Mouse (Mus musculus) erythroblast, embryonic 14.5 days (primary cell): ENCODE data around the gene Rrp1. TPM values are rescaled to one million over a fixed set of nuclear protein-coding genes. Genes with fewer than 3 reads are reported as not detected.
A peak's percentile ranks its signal among the peaks of the same experiment; 100 is the strongest.
"Not testable (repeated sequence)": the region's sequence is repeated elsewhere in the genome, so short reads cannot be mapped to it uniquely, and the experiment has no call there.

ENCODE experiments used
- H3K27me3 ChIP-seq: 2 replicates; pipeline ENCODE4 v1.6.1; 2012; ENCODE audit warnings: inconsistent platforms; ENCODE audit not compliant: control insufficient read depth
- H3K36me3 ChIP-seq: 2 replicates; pipeline ENCODE4 v1.6.1; 2012; ENCODE audit warnings: mild to moderate bottlenecking, inconsistent platforms; ENCODE audit not compliant: control insufficient read depth
- H3K4me1 ChIP-seq: 2 replicates; pipeline ENCODE4 v1.6.1; 2012; ENCODE audit warnings: inconsistent platforms; ENCODE audit not compliant: control insufficient read depth
- H3K4me3 ChIP-seq: replicated peaks from 2 replicates; pipeline ENCODE3; 2012; ENCODE audit warnings: moderate library complexity, mild to moderate bottlenecking, inconsistent platforms
- H3K9me3 ChIP-seq: 2 replicates; pipeline ENCODE4 v1.6.1; 2012; ENCODE audit warnings: low read length, inconsistent platforms, mixed read lengths; ENCODE audit not compliant: control insufficient read depth
- GATA1 ChIP-seq: IDR thresholded peaks from 2 replicates; pipeline ENCODE4 v1.6.1; 2012; ENCODE audit warnings: low read length, inconsistent platforms, mixed read lengths
- TAL1 ChIP-seq: IDR thresholded peaks from 3 replicates; pipeline ENCODE4 v1.6.1; 2012; ENCODE audit warnings: low read length, inconsistent platforms, mixed read lengths
- polyA plus RNA-seq: library from polyadenylated mRNA; stranded (reverse); fragments of >175 nt; gene quantifications from 2 replicates; pipeline ENCODE4 v1.2.3, GENCODE M21; 2012

Gene Rrp1
- polyA plus RNA-seq, 1 experiment: 15.4 TPM

DNA sequence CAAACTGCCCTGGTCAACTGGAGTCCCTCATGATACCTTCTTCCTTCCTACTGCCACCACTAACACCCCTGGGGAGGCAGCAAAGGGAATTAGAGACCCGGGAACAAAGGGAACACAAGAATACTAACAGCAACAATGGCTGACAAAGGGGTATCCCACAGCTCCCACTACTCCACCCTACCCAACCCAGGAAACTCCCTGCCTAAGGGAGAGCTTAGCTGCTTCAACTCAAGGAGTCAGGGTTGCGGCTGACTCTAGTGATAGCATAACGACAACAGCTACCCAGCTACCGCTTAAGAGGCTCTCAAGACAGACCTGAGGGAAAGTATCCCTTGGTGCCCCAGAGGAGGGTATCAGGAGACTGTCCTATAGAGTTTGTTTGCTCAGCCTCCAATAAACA, 45.3 kb downstream of the Rrp1 start:
- TF ChIP-seq GATA1: no peak
- no peak for TF ChIP-seq TAL1
- Histone ChIP-seq H3K27me3 (no peaks in the 10 kb centered on the region), H3K4me3 (no peak overlapping the region), H3K4me1 (peaks cover 76% of the 10 kb centered on the region), H3K36me3 (no peaks in the 10 kb centered on the region; the same call in 1 of the 2 replicates), H3K9me3 (no peaks in the 10 kb centered on the region)

DNA sequence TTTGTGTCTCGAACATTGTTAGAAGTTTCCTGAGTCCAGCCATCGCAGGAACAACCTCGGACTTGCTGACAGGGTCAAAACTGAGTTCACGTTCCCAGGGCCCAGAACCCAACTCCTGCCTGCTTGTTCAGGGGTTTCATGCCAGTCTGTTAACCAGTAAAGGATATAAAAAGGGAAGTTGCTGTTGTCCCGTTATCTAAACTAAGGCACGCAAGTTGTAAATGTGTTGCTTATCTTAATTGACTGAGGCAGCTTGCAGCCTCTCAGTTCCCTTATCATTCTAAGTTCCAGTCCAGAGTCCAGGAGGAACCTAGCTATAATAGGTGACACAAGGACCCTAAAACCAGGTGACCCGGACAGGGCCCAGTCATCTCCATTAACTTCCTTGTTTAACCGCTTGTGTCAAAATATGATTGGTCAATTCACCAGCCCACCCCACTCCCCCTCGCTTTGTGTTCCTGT, 46.0 kb downstream of the Rrp1 start:
- H3K4me1 ChIP-seq: peaks cover 73% of the 10 kb centered on the region
- peak overlapping the region; percentile 47 for H3K4me3 ChIP-seq
- H3K9me3 ChIP-seq: no peaks in the 10 kb centered on the region
- no peaks in the 10 kb centered on the region; the same call in 1 of the 2 replicates for H3K36me3 ChIP-seq
- H3K27me3 ChIP-seq: no peaks in the 10 kb centered on the region
- TF ChIP-seq GATA1 (peak; percentile 91), TAL1 (peak; percentile 90)

DNA sequence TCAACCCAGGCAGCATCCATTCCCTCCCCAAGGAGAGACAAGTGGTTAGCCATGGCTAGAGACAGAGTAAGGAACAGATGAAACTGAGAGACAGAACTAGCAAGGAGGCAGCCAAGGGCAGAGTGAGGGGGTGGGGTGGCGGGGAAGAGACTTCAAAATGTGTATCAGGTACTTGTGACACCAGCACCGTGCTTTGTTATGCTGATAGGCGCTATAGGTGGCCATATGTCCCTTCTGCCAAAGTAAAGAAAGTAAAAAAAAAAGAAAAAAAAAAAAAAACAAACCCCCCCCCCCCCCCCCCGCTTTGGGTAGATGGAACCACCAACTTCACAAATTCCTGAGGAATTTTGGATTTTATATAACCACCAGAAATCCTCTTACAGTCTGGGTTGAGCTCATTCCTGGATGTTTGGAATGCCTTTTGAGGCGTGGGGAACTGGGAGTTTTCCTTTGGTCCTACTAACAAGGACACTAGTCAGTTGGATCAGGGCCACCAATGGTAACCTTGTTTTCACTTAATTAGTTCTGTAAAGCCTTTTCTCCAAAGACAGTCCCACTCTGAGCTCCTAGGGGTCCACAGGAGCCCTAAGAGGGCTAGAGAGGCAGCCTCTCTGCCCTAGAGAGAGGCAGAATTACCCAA, 46.5 kb downstream of the Rrp1 start:
- Histone ChIP-seq H3K36me3 (no peaks in the 10 kb centered on the region; the same call in 1 of the 2 replicates), H3K9me3 (no peaks in the 10 kb centered on the region), H3K27me3 (no peaks in the 10 kb centered on the region), H3K4me1 (peaks cover 68% of the 10 kb centered on the region), H3K4me3 (peak overlapping the region; percentile 47)
- no peak for TF ChIP-seq GATA1
- TF ChIP-seq TAL1: no peak

DNA sequence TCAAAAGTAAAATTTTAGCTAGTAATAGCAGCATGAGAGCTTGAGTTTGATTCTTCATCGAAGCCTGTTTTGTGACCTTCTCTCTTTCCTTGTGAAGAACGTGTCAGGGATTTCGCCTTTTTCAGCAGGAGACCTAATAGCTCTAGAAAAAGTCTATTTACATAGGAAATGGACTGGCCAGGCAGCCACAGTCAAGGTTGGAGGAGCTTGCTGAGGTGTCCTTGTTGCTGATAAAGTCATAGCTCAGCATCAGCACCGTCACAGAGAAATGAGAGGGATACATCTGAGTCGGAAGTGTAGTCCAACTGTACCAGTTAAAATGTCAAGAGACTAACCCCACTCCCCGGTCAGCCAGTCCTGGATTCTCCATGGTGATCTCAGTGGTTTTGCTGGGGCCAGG, 47.3 kb downstream of the Rrp1 start:
- TF ChIP-seq TAL1 (no peak), GATA1 (no peak)
- Histone ChIP-seq H3K27me3 (no peaks in the 10 kb centered on the region), H3K9me3 (no peaks in the 10 kb centered on the region), H3K4me1 (peaks cover 67% of the 10 kb centered on the region), H3K36me3 (no peaks in the 10 kb centered on the region; the same call in 1 of the 2 replicates), H3K4me3 (no peak overlapping the region)

DNA sequence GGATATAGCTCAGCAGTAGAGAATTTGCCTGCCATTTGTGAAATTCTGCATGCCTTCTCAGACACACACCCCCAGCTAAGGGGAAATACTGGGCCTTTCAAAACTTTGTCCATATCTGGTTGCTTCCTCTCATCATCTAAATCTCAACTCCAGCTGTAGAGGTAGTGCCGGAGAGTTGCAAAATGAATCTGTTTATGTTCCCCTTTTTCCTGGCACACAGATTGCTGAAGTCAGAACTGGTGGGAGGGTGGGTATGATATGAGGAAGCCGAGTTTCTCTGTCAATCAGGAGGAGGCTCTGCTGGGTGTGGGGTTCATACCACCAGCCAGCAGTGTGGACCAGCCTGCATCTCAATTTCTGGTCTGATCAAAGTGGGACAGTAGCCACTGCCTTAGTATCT, 48.7 kb downstream of the Rrp1 start:
- Histone ChIP-seq H3K4me3 (no peak overlapping the region), H3K4me1 (peaks cover 55% of the 10 kb centered on the region), H3K9me3 (no peaks in the 10 kb centered on the region), H3K36me3 (no peaks in the 10 kb centered on the region; the same call in 1 of the 2 replicates), H3K27me3 (no peaks in the 10 kb centered on the region)
- no peak for TF ChIP-seq TAL1
- TF ChIP-seq GATA1: no peak

DNA sequence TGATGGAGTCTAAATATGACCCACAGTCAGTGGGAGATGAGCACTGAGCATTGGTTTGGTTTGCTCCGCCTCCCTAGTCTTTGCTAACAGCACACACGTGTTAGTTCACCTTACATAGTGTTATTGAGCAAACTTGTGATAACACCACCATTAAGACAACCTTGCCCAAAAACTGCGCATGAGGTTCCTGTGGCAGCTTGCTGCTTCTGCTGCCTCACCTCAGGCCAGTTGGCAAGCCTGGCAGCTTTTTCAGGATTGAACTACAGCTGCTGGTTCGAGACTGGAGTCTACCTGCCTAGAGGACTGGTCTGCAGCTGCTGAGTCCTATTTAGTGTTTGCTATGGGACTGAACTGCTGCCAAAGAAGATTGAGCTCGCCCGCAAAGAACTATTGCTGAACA, 49.5 kb downstream of the Rrp1 start:
- Histone ChIP-seq H3K27me3 (no peaks in the 10 kb centered on the region), H3K36me3 (no peaks in the 10 kb centered on the region; the same call in 1 of the 2 replicates), H3K9me3 (no peaks in the 10 kb centered on the region), H3K4me1 (peaks cover 51% of the 10 kb centered on the region), H3K4me3 (no peak overlapping the region)
- TF ChIP-seq GATA1 (no peak), TAL1 (no peak)

DNA sequence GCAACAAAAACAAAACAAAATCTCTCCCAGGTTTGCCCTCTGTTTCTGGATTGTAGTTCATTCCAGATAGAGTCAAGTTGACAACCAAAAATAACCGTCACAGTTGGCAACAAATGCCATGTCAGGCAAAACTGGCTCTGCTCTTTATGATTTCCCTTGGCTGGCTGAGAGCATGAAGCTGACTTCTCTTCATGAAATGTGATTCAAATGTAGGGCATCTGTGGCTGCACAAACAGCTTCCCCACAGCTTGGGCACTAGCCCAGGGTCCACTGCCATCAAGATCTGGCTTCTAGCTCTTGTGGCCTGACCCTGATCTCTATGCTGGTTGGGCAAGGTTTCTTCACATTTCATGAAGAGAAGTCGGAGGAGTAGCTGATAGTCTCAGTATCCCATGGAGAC, 50.9 kb downstream of the Rrp1 start:
- Histone ChIP-seq H3K9me3 (no peaks in the 10 kb centered on the region), H3K36me3 (no peaks in the 10 kb centered on the region), H3K4me3 (no peak overlapping the region), H3K4me1 (peaks cover 44% of the 10 kb centered on the region), H3K27me3 (no peaks in the 10 kb centered on the region)
- TF ChIP-seq GATA1 (no peak), TAL1 (no peak)

DNA sequence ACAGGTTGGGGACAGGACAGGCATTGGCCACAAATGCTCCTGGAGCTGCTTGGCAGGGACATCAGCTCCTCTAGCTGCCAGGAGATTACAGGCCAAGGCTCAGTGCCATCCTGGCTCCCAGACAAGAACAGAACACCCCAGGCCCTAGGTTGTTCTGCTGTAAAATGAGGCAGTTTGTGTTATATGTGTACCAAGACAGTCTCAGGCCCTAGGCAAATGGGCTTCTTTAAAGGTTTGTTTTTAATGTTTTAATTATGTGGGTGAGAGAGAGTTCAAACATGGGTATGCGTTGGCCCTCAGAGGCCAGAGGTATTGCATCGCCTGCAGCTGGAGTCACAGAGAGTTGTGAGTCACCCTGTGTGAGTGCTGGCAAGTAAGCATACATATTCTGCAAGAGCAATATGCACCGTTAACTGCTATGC, 52.5 kb downstream of the Rrp1 start:
- Histone ChIP-seq H3K9me3 (no peaks in the 10 kb centered on the region), H3K4me1 (peaks cover 28% of the 10 kb centered on the region), H3K36me3 (no peaks in the 10 kb centered on the region)

DNA sequence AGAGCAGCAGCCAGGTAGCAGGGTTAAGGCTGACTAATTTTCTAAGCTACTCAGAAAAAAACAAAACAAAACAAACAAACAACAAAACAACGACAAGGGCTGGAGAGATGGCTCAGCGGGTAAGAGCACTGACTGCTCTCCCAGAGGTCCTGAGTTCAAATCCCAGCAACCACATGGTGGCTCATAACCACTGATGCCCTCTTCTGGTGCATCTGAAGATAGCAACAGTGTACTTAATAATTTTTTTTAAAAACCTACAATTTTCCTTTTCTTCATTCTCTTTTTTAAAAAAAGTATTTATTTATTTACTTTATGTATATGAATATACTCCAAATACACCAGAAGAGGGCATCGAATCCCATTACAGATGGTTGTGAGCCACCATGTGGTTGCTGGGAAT, 53.8 kb downstream of the Rrp1 start:
- not testable (repeated sequence) for H3K4me3 ChIP-seq, H3K36me3 ChIP-seq, H3K27me3 ChIP-seq, H3K9me3 ChIP-seq
- peaks cover 19% of the 10 kb centered on the region for H3K4me1 ChIP-seq

More for the DNA sequence above, 52.5 kb downstream of the Rrp1 start:
- no peak overlapping the region for H3K4me3 ChIP-seq
- TF ChIP-seq GATA1 (no peak), TAL1 (no peak)
- H3K27me3 ChIP-seq: no peaks in the 10 kb centered on the region; the same call in 1 of the 2 replicates

DNA sequence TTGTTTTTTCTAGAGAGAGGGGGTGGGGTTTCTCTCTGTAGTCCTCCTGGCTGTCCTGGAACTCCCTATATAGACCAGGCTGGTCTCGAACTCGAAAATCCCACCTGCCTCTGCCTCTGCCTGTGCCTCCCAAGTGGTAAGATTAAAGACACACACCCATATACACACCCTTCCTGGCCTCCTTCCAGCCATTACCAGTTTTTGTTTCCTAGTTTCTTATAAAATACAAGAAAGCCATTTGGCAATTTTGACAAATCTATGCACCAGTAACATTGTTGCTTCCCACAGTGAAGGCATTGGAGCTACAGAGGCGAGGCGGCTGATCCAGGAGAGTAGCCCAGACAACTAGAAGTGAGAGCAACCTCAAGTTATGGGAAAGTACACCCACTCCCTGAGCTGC, 54.6 kb downstream of the Rrp1 start:
- no peak overlapping the region for H3K4me3 ChIP-seq
- no peak for TF ChIP-seq TAL1
- TF ChIP-seq GATA1: no peak
- peaks cover 15% of the 10 kb centered on the region for H3K27me3 ChIP-seq
- H3K4me1 ChIP-seq: peaks cover 16% of the 10 kb centered on the region
- no peaks in the 10 kb centered on the region for H3K36me3 ChIP-seq
- no peaks in the 10 kb centered on the region for H3K9me3 ChIP-seq
